Mouse (Mus musculus): ENCODE data around the gene Sept1. TPM values are rescaled to one million over a fixed set of nuclear protein-coding genes. Genes with fewer than 3 reads are reported as not detected.
A peak's percentile ranks its signal among the peaks of the same experiment; 100 is the strongest.

The Sept1 gene
- total RNA-seq, 2 experiments from 2014 or later: 7.5 to 18.8 TPM

- intact Hi-C loops (cut with DNase I): no loop called here
- DNase-seq: no peak
Measured at GRCm38 (mm10) chr7:127223515-127224478, 9.1 kb downstream of the Sept1 start.

GRCm38 (mm10) chr7:127223106-127223505, 9.8 kb downstream of the Sept1 start:
- DNase-seq: no peak
- intact Hi-C loops (cut with DNase I): no loop called here

GRCm38 (mm10) chr7:127220440-127220839, 12.5 kb downstream of the Sept1 start:
- no peak for DNase-seq
- intact Hi-C loops (cut with DNase I): no loop called here

GRCm38 (mm10) chr7:127218670-127219069, 14.3 kb downstream of the Sept1 start:
- no peak for DNase-seq
- intact Hi-C loops (cut with DNase I): no loop called here

GRCm38 (mm10) chr7:127217901-127218642, 14.9 kb downstream of the Sept1 start:
- intact Hi-C loops (cut with DNase I): no loop called here
- no peak for DNase-seq

- intact Hi-C loops (cut with DNase I): no loop called here
- no peak for DNase-seq
Measured at GRCm38 (mm10) chr7:127217475-127217874, 15.5 kb downstream of the Sept1 start.

GRCm38 (mm10) chr7:127216307-127216706, 16.6 kb downstream of the Sept1 start:
- DNase-seq: no peak
- intact Hi-C loops (cut with DNase I): no loop called here

GRCm38 (mm10) chr7:127214981-127215871, 17.7 kb downstream of the Sept1 start:
- intact Hi-C loops (cut with DNase I): loop anchor here (2.0 kb wide), 1 partner anchor 14 kb away; no protein-coding TSS in a partner anchor
- peak; percentile 57 to 74 for DNase-seq

- peak in 1 of 2 experiments; percentile 35 for DNase-seq
- intact Hi-C loops (cut with DNase I): loop anchor here (2.0 kb wide), 1 partner anchor 14 kb away; no protein-coding TSS in a partner anchor
Measured at GRCm38 (mm10) chr7:127214521-127214920, 18.4 kb downstream of the Sept1 start.

- no peak for DNase-seq
- intact Hi-C loops (cut with DNase I): loop anchor here (2.0 kb wide), 1 partner anchor 15 kb away; no protein-coding TSS in a partner anchor
Measured at GRCm38 (mm10) chr7:127213930-127214329, 19.0 kb downstream of the Sept1 start.

GRCm38 (mm10) chr7:127213485-127213884, 19.4 kb downstream of the Sept1 start:
- DNase-seq: peak in 1 of 2 experiments; percentile 66
- intact Hi-C loops (cut with DNase I): no loop called here

GRCm38 (mm10) chr7:127212432-127213250, 20.3 kb downstream of the Sept1 start:
- no peak for DNase-seq
- intact Hi-C loops (cut with DNase I): no loop called here

- DNase-seq: no peak
- intact Hi-C loops (cut with DNase I): no loop called here
Measured at GRCm38 (mm10) chr7:127211014-127211745, 21.8 kb downstream of the Sept1 start.

GRCm38 (mm10) chr7:127210266-127210665, 22.7 kb downstream of the Sept1 start:
- DNase-seq: no peak
- intact Hi-C loops (cut with DNase I): no loop called here

GRCm38 (mm10) chr7:127209851-127210250, 23.1 kb downstream of the Sept1 start:
- DNase-seq: no peak
- intact Hi-C loops (cut with DNase I): no loop called here

- intact Hi-C loops (cut with DNase I): loop anchor here (1.0 kb wide), 1 partner anchor 12 kb away; the partner anchor contains the start of gene Cd2bp2
- peak; percentile 96 to 98 for DNase-seq
Measured at GRCm38 (mm10) chr7:127208553-127209438, 24.1 kb downstream of the Sept1 start, which contains the start of gene Mylpf. Gene Mylpf, plus strand, starts transcription at chr7:127208890.

GRCm38 (mm10) chr7:127208295-127208552, 24.7 kb downstream of the Sept1 start, which contains the start of gene Tbc1d10b:
Gene Tbc1d10b, minus strand, starts transcription at chr7:127208468.
- DNase-seq: no peak
- intact Hi-C loops (cut with DNase I): loop anchor here (1.0 kb wide), 1 partner anchor 12 kb away; the partner anchor contains the start of gene Cd2bp2
